Comparison of ENCODE assay signal across 19 mouse cellular contexts in the genomic region with DNA sequence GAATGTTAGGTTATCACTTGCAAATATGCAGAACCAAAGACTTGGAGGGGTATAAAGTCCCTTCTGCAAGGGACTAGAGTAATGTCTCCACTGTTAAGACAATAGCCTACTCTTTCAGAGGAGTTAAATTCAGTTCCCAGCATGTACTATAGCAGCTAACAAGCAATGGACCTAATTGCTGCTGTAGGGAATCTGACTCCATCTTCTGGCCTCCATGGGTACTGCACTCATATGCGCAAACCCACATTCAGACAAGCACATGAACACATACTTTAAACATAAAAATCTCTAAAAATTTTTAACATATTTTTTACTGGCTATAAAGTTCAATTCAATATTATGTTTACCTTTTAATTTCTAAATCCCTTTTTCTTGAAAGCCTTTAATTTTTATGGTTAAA.
A peak's percentile ranks its signal among the peaks of the same experiment; 100 is the strongest.
DNase-seq lines count a peak whose midpoint lies in the region; ATAC-seq and TF ChIP-seq lines count a peak whose summit lies in the region.
"Had no signal": no experiment of that assay in that cellular context is flagged by ENCODE, and none has a peak within 500 bp of the region (broad histone marks: within the 10 kb centered on the region; RNA-seq: fewer than 3 reads in every experiment).

No protein-coding gene starts in this region.

- no peak for ATAC-seq in forebrain, postnatal 0 days
- no peak for ATAC-seq in liver, embryonic 14.5 days (ENCODE audit: insufficient read depth)
- ATAC-seq: forebrain, embryonic 16.5 days had no signal

- H3K9me3 ChIP-seq in forebrain, postnatal 0 days (ENCODE audit: low read length) = no peaks in the 10 kb centered on the region
- no peaks in the 10 kb centered on the region for H3K9me3 ChIP-seq in forebrain, embryonic 10.5 days
- no peaks in the 10 kb centered on the region for H3K9me3 ChIP-seq in liver, embryonic 14.5 days (ENCODE audit: control insufficient read depth, low read length)
- H3K9me3 ChIP-seq in limb, embryonic 10.5 days (replicated peaks) = no peaks in the 10 kb centered on the region
- H3K9me3 ChIP-seq: hindbrain, embryonic 13.5 days; liver, embryonic 13.5 days; neural tube, embryonic 13.5 days had no signal

- H3K27ac ChIP-seq in forebrain, postnatal 0 days (ENCODE audit: low read depth, low read length) = no peak overlapping the region
- H3K27ac ChIP-seq in forebrain, embryonic 10.5 days = no peak overlapping the region
- H3K27ac ChIP-seq in liver, embryonic 14.5 days = no peak overlapping the region
- H3K27ac ChIP-seq in limb, embryonic 10.5 days = no peak overlapping the region
- H3K27ac ChIP-seq: hindbrain, embryonic 13.5 days; liver, embryonic 13.5 days; macrophage; neural tube, embryonic 13.5 days had no signal

- no peak overlapping the region for H3K4me2 ChIP-seq in forebrain, postnatal 0 days (ENCODE audit: low read depth)
- H3K4me2 ChIP-seq in liver, embryonic 14.5 days (ENCODE audit: low read depth) = no peak overlapping the region
- H3K4me2 ChIP-seq: hindbrain, embryonic 13.5 days; liver, embryonic 13.5 days; neural tube, embryonic 13.5 days had no signal

- H3K9ac ChIP-seq in forebrain, postnatal 0 days = no peak overlapping the region
- no peak overlapping the region for H3K9ac ChIP-seq in liver, embryonic 14.5 days (replicated peaks)
- H3K9ac ChIP-seq: hindbrain, embryonic 13.5 days; liver, embryonic 13.5 days; neural tube, embryonic 13.5 days had no signal

- H3K27me3 ChIP-seq in forebrain, postnatal 0 days (ENCODE audit: insufficient read depth, low read length) = no peaks in the 10 kb centered on the region
- H3K27me3 ChIP-seq in forebrain, embryonic 10.5 days (ENCODE audit: poor library complexity, severe bottlenecking) = no peaks in the 10 kb centered on the region
- H3K27me3 ChIP-seq in liver, embryonic 14.5 days (ENCODE audit: control insufficient read depth, insufficient read depth, low read length) = no peaks in the 10 kb centered on the region
- H3K27me3 ChIP-seq in limb, embryonic 10.5 days (ENCODE audit: low read depth, poor library complexity, severe bottlenecking) = no peaks in the 10 kb centered on the region
- H3K27me3 ChIP-seq: hindbrain, embryonic 13.5 days; liver, embryonic 13.5 days; neural tube, embryonic 13.5 days had no signal

- no peaks in the 10 kb centered on the region for H3K36me3 ChIP-seq in forebrain, postnatal 0 days (ENCODE audit: insufficient read depth)
- no peaks in the 10 kb centered on the region for H3K36me3 ChIP-seq in forebrain, embryonic 10.5 days (replicated peaks)
- no peaks in the 10 kb centered on the region for H3K36me3 ChIP-seq in liver, embryonic 14.5 days (replicated peaks; ENCODE audit: control insufficient read depth, insufficient read depth, low read depth)
- no peaks in the 10 kb centered on the region for H3K36me3 ChIP-seq in limb, embryonic 10.5 days
- H3K36me3 ChIP-seq: hindbrain, embryonic 13.5 days; liver, embryonic 13.5 days; neural tube, embryonic 13.5 days had no signal

- TF ChIP-seq EP300 in liver, embryonic 14.5 days (IDR thresholded peaks at IDR 0.05; ENCODE audit: low read depth) = no peak

- TF ChIP-seq CTCF in forebrain, postnatal 0 days (IDR thresholded peaks at IDR 0.05; ENCODE audit: low read depth) = peak; percentile 59
- peak; percentile 52 for TF ChIP-seq CTCF in liver, embryonic 14.5 days (IDR thresholded peaks at IDR 0.05; ENCODE audit: low read depth)

- no peak overlapping the region for H3K4me3 ChIP-seq in forebrain, postnatal 0 days (ENCODE audit: low read depth, low read length)
- no peak overlapping the region for H3K4me3 ChIP-seq in forebrain, embryonic 10.5 days
- no peak overlapping the region for H3K4me3 ChIP-seq in liver, embryonic 14.5 days (ENCODE audit: insufficient read depth in 1 of 2, low read depth in 2 of 2, low read length in 2 of 2)
- no peak overlapping the region for H3K4me3 ChIP-seq in limb, embryonic 10.5 days
- H3K4me3 ChIP-seq: hindbrain, embryonic 13.5 days; liver, embryonic 13.5 days; neural tube, embryonic 13.5 days had no signal

- WGBS in forebrain, postnatal 0 days = 100% methylated on average over 1 of the region's 1 CpGs
- 96% methylated on average over 1 of the region's 1 CpGs for WGBS in forebrain, embryonic 10.5 days
- 83% methylated on average over 1 of the region's 1 CpGs for WGBS in liver, embryonic 14.5 days (ENCODE audit: insufficient replicate concordance)
- 92% methylated on average over 1 of the region's 1 CpGs for WGBS in limb, embryonic 10.5 days

- H3K4me1 ChIP-seq in forebrain, postnatal 0 days (ENCODE audit: insufficient read depth) = no peaks in the 10 kb centered on the region
- H3K4me1 ChIP-seq in forebrain, embryonic 10.5 days = no peaks in the 10 kb centered on the region
- H3K4me1 ChIP-seq in liver, embryonic 14.5 days (replicated peaks; ENCODE audit: control insufficient read depth in 2 of 2, insufficient read depth in 2 of 2, low read length in 1 of 2) = no peaks in the 10 kb centered on the region
- peaks cover 15% of the 10 kb centered on the region; the same call in 1 of the 2 replicates for H3K4me1 ChIP-seq in limb, embryonic 10.5 days
- H3K4me1 ChIP-seq: hindbrain, embryonic 13.5 days; liver, embryonic 13.5 days had no signal

- DNase-seq in forebrain, postnatal 0 days = no peak
- no peak for DNase-seq in forebrain, embryonic 10.5 days (ENCODE audit: extremely low spot score, low spot score)
- no peak for DNase-seq in liver, embryonic 14.5 days (ENCODE audit: low read depth in 3 of 3, low spot score in 3 of 3)
- DNase-seq in liver = no peak
- peak; percentile 8 for DNase-seq in MEL-GATA-1-ER (ENCODE audit: extremely low read depth, low read depth)
- peak; percentile 5 for DNase-seq in retina, embryonic 14.5 days (ENCODE audit: low spot score)
- no peak for DNase-seq in adrenal gland, postnatal 10 days
- no peak for DNase-seq in limb, embryonic 10.5 days (ENCODE audit: low spot score)
- DNase-seq: cerebellum, adult 11-12 months; embryo, embryonic 11 days; gastrocnemius, postnatal 36 days; kidney, adult 8-10 months; liver, embryonic 13.5 days; midbrain, embryonic 14.5 days; right cerebral cortex, adult 18-20 months had no signal

Comparison
In these comparisons a context has a peak if more than half of its experiments do, and no peak if none do; other contexts are left out.
1. DNase-seq: peak in MEL-GATA-1-ER (single experiment) and retina, embryonic 14.5 days (single experiment); none in forebrain, postnatal 0 days (single experiment), forebrain, embryonic 10.5 days (single experiment), liver, embryonic 14.5 days (0 of 3), liver (single experiment), adrenal gland, postnatal 10 days (single experiment) and limb, embryonic 10.5 days (single experiment).